Mouse (Mus musculus) gastrocnemius, postnatal 36 days (tissue): ENCODE data around the gene Nfx1. TPM values are rescaled to one million over a fixed set of nuclear protein-coding genes. Genes with fewer than 3 reads are reported as not detected.

Experiments
- DNase-seq, 2 experiments: peaks; one replicate each; pipeline ENCODE4 v3.0.0; 2022
- intact Hi-C: fragments of 180-260 bp; cut with DNase I; formaldehyde crosslinking; loops from one replicate; pipeline ENCODE4 v1.15.1; 2025
- total RNA-seq, 2 experiments: library from RNA; stranded (reverse); gene quantifications; 2 replicates each; pipeline ENCODE4 v1.2.3; 2021

Nfx1 gene
- total RNA-seq, 2 experiments from 2014 or later = 17.3 to 21.8 TPM

GRCm38 (mm10) chr4:41042880-41043279 is 72.2 kb downstream of the Nfx1 start:
- no peak for DNase-seq
- intact Hi-C loops = no loop called here

DNA sequence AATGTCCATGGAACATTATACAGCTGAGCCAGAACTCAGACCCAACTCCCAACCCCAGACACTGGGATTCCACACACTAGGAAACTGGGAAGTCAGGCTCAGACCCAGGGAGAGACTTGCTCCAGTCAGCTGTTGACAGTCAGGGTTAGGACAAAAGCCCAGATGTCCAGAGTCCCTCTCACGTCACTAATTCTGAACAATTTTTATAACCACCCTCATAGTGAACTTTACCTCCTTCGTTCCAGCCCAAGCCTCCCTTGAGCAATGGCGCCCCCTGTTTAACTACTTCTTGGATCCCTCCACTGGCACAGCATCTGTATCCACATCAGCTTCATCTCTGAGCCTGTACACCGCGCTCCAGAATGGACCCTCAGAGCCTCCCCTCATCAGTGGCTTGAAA is 73.3 kb downstream of the Nfx1 start:
- no peak for DNase-seq
- intact Hi-C loops = no loop called here

DNA sequence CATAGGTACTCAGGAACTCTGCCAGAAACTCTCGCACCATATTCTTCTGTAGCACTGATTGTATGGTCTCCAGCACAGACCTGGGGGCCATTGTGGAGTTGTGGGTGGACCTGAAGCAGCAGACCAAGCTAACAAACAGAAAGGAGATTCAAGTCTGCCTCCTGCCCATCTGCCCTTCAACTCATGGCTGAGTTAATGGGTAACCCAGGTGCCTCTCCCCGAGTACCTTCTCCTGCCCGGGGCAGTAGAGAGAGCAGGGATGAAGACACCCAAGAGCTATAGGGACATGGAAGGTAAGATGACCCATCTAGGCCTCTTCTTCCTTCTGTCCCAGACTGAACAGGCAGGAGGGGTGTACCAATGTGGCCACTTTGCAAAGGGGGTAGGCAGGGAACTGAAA is 74.6 kb downstream of the Nfx1 start:
- intact Hi-C loops = no loop called here
- DNase-seq = no peak

- intact Hi-C loops = no loop called here
These were observed 75.6 kb downstream of the Nfx1 start for GRCm38 (mm10) chr4:41046254-41046795.

DNA sequence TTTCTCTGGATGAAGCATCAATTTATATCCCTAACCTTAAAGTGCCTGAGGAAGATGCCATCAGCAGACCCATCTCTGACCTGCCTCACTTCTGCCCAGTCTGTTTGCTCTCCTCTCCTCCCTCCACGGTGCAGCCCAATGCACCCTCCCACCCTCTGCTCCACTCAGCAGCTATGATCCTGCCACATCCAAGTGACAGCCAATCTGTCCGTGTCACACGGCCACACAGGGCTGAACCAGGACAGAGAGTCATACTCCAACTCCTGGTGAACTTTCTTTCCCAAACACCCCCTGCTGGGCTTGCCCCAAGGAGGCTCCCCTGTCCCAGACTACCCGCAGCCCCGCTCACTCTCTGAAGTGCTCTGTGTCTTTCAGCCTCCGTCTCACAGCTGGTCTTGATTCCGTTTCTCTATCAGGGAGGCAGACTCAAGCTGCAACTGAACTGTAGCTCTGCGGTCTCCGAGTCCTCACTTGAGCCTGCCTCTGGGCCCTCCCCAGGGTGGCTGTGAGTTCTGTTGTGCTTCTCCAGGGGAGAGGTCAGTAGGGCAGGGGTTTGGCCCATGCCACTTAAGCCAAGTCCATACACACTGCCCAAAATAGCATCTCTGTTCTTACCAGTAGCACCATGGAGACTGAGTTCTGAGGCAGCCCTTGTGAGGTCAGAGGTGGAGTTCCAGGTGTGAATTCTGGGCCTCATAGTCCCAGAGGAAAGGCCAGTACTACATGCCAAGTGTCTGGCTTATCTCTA is 77.0 kb downstream of the Nfx1 start, which contains the start of gene Aqp7:
Gene Aqp7 (minus strand): TSS at position 616 of the 748 bp plus-strand sequence.
- no peak for DNase-seq
- intact Hi-C loops = no loop called here

More at GRCm38 (mm10) chr4:41046254-41046795, 75.6 kb downstream of the Nfx1 start:
- DNase-seq = no peak

GRCm38 (mm10) chr4:41048926-41049325 is 78.2 kb downstream of the Nfx1 start:
- intact Hi-C loops = no loop called here
- no peak for DNase-seq

GRCm38 (mm10) chr4:41050726-41051675 is 80.3 kb downstream of the Nfx1 start:
- intact Hi-C loops = loop anchor here (2.0 to 5.0 kb wide), 2 partner anchors 68 to 176 kb away; no protein-coding TSS in a partner anchor

DNA sequence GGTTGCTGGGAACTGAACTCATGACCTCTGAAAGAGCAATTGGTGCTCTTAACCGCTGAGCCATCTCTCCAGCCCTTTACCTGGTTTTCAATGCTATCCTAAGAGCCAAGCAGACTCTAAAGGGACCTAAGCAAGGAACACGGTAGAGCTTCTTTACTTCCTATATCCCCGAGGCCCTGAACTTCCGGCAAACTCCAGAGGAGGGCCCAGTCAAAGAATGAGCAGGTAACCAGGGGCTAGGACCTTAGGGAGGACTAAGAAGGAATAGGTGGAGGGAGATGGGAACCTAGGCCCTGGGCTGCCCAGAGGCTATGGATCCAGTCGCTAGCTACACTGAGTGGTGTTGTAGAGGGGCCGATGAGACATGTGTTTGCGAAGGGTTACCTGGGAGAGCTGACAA is 81.1 kb downstream of the Nfx1 start:
- no peak for DNase-seq
- intact Hi-C loops = loop anchor here (2.0 to 5.0 kb wide), 2 partner anchors 67 to 176 kb away; no protein-coding TSS in a partner anchor

More at GRCm38 (mm10) chr4:41050726-41051675, 80.3 kb downstream of the Nfx1 start:
- peak; percentile 71 to 78 for DNase-seq

GRCm38 (mm10) chr4:41055111-41055510 is 84.4 kb downstream of the Nfx1 start:
- DNase-seq = no peak
- intact Hi-C loops = no loop called here

- no peak for DNase-seq
- intact Hi-C loops = no loop called here
These were observed 85.5 kb downstream of the Nfx1 start for GRCm38 (mm10) chr4:41056253-41056652.

DNA sequence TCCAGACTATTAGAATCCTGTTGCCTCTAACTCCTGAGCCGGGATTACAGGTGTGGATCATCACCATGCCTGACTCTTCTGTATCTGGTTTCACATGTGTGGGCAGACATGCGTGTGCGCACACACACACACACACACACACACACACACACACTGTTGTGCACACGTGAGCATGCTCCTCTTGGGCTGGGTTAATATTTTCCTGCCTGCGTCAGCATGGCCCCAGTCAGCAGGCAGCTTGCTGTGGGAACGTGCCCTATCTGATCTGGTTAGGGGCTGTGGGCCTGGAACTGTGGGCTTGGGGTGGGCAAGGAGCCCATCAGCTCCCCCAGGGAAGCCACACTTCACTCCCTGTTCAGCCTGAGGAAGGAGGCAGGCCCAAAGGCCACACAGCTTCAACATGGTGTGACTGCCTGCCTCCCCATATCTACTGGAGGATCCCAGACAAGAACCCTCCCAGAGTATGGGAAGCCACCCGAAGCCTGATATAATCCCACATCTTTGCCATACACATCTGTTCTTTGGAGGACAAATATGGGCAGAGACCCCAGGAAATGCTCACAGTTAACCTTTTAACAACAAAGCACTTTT is 86.1 kb downstream of the Nfx1 start:
- intact Hi-C loops = no loop called here
- DNase-seq = no peak

DNA sequence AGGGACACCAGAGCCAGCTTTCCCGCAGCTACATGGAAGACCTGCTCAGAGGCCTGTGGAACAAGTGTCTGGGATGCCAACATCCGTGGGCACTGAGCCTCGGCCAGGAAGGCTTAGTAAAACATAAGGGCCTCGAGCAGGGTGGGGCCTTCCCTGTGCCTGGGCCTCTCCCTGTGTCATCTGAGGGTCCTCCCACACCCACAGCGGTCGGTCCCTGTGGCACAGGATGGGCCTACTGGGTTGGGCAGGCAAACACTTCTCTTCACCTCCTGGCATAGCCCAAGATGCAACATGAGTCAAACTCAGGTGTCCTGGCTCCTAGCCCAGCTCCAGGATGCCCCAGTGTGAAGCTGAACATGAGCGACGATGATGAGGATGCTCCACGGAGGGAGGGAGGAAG is 86.7 kb downstream of the Nfx1 start:
- intact Hi-C loops = no loop called here
- no peak for DNase-seq

- DNase-seq = no peak
- intact Hi-C loops = no loop called here
These were observed 92.6 kb downstream of the Nfx1 start for GRCm38 (mm10) chr4:41063351-41063750.

DNA sequence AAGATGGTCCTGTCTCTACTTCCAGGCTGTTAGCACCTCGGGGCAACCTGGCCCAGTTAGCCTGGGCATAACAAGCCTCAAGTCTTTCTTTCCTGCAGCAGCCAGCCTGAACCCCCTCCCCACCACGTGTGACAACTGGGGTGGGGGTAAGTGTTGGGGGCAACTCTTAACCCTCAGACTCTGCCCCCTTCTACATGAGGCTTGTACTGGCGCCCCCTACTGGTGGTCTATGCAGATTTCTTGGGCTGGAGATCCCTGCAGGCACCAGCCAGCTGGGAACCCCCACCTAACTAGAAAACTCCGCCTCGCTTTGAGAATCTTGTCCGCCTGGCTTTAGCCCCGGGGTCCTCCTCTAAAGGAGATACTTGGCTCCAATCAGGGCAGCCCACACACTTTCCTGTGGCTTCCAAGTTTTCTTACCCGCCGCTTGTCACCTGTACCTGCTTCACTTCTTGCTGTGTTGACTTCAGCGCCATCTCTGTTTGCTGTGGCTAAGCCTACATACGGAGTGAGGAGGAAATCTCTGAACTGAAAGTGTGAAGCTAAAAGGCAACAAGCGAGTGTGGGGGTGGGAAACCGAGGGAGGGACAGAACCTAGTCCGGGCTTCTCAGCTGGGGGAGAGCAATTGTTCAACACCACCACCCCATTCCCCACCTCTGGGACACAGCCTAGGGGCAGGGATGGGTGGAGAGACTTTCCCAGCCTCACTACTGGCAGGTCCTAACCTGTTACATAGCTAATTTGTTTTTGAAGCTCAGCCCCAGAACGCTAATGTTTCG is 93.4 kb downstream of the Nfx1 start:
- intact Hi-C loops = no loop called here
- DNase-seq = no peak

DNA sequence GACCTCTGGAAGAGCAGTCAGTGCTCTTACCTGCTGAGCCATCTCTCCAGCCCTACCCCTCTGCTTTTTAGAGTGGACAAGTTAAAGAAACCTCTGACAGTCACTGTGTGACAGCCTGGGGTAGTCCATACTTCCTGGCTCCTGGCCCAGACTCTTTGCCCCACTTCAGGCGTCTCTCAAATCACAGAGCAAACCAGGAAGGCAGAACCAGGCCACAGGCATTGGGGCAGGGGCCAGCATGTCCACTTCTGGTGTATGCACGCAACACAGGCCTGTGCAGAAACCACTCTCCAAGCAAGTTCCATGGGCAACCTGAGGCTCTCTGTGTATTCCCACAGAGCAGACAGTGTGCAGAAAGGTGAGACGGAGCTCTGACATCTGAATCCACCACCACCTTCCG is 94.5 kb downstream of the Nfx1 start:
- intact Hi-C loops = no loop called here
- DNase-seq = no peak

DNA sequence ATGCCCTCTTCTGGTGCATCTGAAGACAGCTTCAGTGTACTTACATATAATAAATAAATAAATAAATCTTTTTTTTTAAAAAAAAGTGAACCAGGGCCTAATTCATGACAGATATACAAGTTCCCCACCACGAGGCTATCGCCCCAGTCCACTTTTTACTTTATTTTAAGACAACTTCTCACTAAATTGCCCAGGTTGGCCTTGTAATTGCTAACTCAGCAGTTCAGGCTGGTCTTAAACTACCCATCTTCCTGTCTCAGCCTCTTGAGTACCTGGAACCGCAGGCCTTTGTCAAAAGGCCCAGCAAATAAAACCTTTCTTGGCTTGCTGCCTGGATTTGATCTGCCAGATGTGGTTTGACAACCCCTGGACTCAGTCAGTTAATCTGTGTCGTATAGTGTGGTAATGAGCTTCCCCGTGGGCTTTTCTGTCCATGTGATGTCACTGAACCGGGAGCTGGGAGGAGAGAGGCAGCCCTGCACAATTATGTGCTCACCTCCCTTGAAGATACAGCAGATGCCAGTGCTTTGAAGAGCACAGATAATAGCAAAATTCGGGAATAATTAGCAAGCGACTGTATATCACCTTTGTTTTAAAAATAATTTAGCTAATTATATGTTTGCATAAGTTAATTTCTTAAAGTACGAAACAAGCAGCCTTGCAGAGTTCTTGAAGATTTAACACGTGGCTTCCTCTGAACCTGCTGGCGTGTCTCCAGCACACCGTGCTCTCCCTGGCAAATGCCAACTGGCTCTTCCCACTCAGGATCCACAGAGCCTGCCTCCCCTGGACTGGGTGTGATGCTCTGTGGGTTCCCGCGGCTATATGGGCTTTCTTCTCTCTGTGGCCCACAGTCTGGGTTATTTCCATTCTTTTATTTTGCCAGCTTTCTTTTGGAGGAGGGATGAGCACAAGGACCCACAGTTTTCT is 101.1 kb downstream of the Nfx1 start:
- no peak for DNase-seq
- intact Hi-C loops = no loop called here

GRCm38 (mm10) chr4:41073008-41073817 is 102.5 kb downstream of the Nfx1 start:
- intact Hi-C loops = no loop called here
- no peak for DNase-seq

DNA sequence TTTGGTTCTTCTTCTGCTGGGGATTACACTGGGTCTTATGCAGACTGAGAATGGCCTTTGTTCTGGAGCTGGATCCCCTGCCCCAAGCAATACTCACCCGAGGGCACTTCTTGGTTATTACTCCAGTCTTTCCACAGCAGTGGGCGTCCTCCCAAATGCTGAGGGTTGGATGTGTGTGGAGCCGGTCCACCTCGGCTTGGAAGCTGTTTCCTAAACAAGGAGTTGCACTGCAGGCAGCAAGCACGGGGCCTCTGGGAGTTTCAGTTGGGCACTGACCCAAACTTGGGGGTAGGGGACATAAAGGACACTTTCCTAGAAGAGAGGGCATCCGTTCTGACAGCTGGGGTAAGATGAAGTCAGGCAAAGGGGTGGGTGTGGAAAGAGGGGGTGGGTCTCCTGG is 103.8 kb downstream of the Nfx1 start:
- no peak for DNase-seq
- intact Hi-C loops = no loop called here
